Mouse (Mus musculus): ENCODE data around the gene Slc29a2.

Slc29a2 gene

GRCm38 (mm10) chr19:5058801-5059771, 35.4 kb downstream of the Slc29a2 start:
- DNase-seq (ENCODE audit: low spot score), result no peak

DNA sequence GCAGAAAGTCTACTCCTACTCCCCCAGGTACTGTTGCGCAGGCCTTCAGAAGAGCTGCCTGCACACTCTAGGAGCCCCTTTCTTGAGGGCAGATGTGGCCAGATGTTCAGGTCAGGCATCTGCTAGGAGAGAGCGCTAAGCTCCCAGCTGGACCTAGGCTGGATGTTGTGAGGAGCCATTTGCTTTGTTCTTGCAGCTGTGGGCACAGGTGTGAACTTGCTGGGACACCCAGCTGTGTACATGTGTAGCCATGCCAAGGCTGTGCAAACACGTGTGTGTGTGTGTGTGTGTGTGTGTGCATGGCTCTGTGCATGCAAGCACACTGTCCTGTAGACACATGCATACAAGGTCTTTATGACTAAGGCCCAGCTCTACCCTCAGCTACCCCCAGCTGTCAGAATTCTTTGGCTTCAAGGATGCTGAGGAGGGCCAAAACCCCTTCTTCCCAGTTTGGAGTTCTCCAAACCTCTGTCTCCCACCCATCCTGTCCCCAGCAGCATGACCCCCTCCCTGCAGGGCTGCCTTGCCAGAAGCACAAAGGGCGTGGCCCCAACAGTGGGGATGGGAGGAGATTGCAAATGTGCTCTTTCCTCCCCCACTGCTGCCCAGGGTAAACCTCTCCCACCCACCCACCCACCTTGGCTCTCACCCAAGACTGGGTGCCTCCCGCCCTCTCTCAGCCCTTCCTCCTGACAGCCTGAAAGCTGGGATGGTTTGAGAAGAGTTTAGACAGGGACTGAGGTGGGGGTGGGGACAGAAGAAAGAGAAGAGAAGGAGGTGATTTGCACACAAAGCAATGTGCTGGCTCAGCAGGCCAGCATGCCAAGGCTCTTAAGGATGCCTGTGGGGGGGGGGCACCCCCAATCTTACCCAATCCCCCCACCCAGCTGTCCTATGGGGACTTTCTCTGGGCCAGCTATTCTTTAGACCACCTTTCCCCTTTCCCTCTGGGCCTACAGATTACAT, 37.0 kb downstream of the Slc29a2 start:
- no peak for DNase-seq (ENCODE audit: low spot score)

DNA sequence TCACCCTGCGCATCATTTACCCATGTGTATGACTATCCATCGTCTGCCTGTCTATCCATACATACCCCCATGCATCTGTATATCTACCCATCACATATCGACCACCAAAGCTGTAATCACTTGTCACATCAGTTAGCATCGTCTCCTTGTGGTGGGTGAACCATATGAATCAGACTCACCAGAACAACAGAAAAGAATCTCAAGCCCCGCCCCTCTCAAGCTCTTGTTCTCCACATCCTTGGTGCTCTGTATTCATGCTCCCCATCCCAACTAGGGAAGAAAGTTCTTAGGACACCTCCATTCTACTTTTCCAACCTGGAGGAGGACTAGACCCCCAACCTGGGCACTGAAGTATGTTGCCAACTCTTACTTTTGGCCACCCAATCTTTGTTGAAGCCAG, 38.4 kb downstream of the Slc29a2 start:
- DNase-seq (ENCODE audit: low spot score), result no peak

GRCm38 (mm10) chr19:5062446-5062845, 38.8 kb downstream of the Slc29a2 start:
- DNase-seq (ENCODE audit: low spot score), result no peak

GRCm38 (mm10) chr19:5065104-5065503, 41.4 kb downstream of the Slc29a2 start:
- DNase-seq (ENCODE audit: low spot score), result no peak

DNA sequence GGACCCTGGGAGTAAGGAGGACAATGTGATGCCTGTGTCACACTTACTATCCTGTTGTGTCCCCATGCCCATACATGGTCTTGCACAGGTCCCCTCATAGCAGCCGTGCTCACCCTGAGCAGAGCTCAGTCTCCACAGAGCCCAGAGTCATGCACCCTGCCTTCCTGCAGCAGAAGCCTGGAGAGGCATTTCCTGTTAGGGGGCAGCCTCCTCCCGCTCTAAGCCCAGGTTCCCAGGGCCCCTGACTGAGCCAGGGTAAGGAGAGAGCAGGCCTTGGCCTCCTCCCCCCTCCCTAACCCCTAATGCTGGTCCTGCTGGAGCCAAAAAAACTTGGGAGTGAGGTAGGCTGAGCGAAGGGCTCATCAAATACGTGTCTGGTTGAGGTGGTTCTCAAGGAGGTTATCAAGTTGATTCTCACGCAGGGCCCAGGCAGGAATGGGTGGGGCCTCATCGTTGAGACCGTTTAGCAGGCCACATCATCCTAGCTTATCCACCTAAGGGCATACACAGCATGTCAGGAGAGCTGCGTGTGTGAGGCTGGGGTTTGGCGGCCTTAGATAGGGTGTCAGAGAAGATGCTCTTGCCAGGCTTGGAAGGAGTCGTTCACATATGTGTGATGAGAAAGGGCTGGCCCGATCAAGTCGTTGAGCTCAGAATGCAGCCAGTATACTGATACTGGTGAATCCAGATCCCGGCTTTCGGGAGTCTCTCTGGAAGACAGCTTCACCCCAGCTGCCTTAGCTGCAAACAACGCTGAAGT, 43.6 kb downstream of the Slc29a2 start:
- no peak for DNase-seq (ENCODE audit: low spot score)

GRCm38 (mm10) chr19:5067867-5068569, 44.4 kb downstream of the Slc29a2 start, which contains the start of gene Cd248:
Gene Cd248, plus strand, starts transcription at chr19:5068078.
- no peak for DNase-seq (ENCODE audit: low spot score)

GRCm38 (mm10) chr19:5068570-5069234, 45.0 kb downstream of the Slc29a2 start:
- DNase-seq (ENCODE audit: low spot score), result no peak

GRCm38 (mm10) chr19:5069486-5069885, 45.8 kb downstream of the Slc29a2 start:
- no peak for DNase-seq (ENCODE audit: low spot score)

GRCm38 (mm10) chr19:5069978-5070377, 46.3 kb downstream of the Slc29a2 start:
- DNase-seq (ENCODE audit: low spot score), result no peak

GRCm38 (mm10) chr19:5071077-5071476, 47.4 kb downstream of the Slc29a2 start:
- DNase-seq (ENCODE audit: low spot score), result no peak

GRCm38 (mm10) chr19:5071545-5072369, 48.1 kb downstream of the Slc29a2 start:
- no peak for DNase-seq (ENCODE audit: low spot score)

GRCm38 (mm10) chr19:5072389-5073019, 48.8 kb downstream of the Slc29a2 start:
- DNase-seq (ENCODE audit: low spot score), result no peak

- no peak for DNase-seq (ENCODE audit: low spot score)
Observed at GRCm38 (mm10) chr19:5073028-5073427, 49.4 kb downstream of the Slc29a2 start.

- DNase-seq (ENCODE audit: low spot score), result no peak
Observed at GRCm38 (mm10) chr19:5073518-5073917, 49.9 kb downstream of the Slc29a2 start.

GRCm38 (mm10) chr19:5079279-5079678, 55.6 kb downstream of the Slc29a2 start:
- DNase-seq (ENCODE audit: low spot score), result no peak

Measured in layer of hippocampus, adult 9-10 months (tissue).